Mouse (Mus musculus) splenic B cell, adult 2 months (primary cell): ENCODE measurements around the gene Syt7.
A peak's percentile ranks its signal among the peaks of the same experiment; 100 is the strongest.

ENCODE experiments used
- DNase-seq: peaks from one replicate; pipeline ENCODE4 v3.0.0-alpha.2; 2011; ENCODE audit warnings: low read depth, low spot score
- H3K27me3 ChIP-seq: 2 replicates; pipeline ENCODE4 v1.6.1; 2012; ENCODE audit warnings: mild to moderate bottlenecking, low read length, moderate library complexity, mixed read lengths; ENCODE audit not compliant: control insufficient read depth, poor library complexity, insufficient read depth, severe bottlenecking
- H3K36me3 ChIP-seq: 2 replicates; pipeline ENCODE4 v1.6.1; 2012; ENCODE audit warnings: mild to moderate bottlenecking, low read length, moderate library complexity, mixed read lengths; ENCODE audit not compliant: control insufficient read depth, poor library complexity, insufficient read depth, severe bottlenecking

The Syt7 gene

DNA sequence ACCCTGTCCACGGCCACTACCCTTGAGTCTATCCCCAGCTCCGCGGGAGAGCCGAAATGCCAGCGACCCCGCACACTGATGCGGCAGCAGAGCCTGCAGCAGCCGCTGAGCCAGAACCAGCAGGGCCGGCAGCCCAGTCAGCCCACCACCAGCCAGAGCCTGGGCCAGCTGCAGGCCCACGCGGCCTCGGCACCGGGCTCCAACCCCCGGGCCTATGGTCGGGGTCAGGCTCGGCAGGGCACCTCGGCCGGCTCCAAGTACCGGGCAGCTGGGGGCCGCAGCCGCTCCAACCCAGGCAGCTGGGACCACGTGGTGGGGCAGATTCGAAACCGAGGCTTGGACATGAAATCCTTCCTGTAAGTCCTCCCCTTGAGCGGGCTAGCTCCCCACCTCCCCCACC is 37.4 kb downstream of the Syt7 start:
- no peaks in the 10 kb centered on the region for H3K36me3 ChIP-seq
- H3K27me3 ChIP-seq, result no peaks in the 10 kb centered on the region
- no peak for DNase-seq

- DNase-seq, result no peak
- no peaks in the 10 kb centered on the region for H3K36me3 ChIP-seq
Observed at GRCm38 (mm10) chr19:10426793-10427192, 37.9 kb downstream of the Syt7 start.

DNA sequence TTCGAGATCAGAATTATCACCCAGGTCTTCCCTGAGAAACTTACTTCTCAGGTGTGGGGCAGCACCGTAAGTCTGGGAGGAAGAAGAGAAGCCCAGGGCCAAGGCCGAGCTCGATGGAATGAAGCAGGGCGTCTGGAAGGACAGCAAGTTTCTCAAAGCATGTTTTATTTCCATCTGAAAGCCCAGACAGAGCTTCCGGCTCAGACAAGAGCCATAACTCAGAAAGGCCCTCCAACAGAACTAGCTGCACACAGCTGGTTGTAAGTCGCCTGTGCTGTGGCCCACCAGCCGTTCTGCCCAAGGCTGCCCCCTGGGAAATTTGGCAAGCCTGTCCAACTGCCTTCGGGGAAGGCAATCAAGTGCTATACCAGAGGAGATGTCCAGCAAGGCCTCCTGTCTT is 38.5 kb downstream of the Syt7 start:
- no peak for DNase-seq
- Histone ChIP-seq H3K27me3 (no peaks in the 10 kb centered on the region), H3K36me3 (no peaks in the 10 kb centered on the region)

More at GRCm38 (mm10) chr19:10426793-10427192, 37.9 kb downstream of the Syt7 start:
- H3K27me3 ChIP-seq, result no peaks in the 10 kb centered on the region

- H3K27me3 ChIP-seq, result no peaks in the 10 kb centered on the region
- H3K36me3 ChIP-seq, result no peaks in the 10 kb centered on the region
- no peak for DNase-seq
Observed at GRCm38 (mm10) chr19:10429371-10429770, 40.5 kb downstream of the Syt7 start.

DNA sequence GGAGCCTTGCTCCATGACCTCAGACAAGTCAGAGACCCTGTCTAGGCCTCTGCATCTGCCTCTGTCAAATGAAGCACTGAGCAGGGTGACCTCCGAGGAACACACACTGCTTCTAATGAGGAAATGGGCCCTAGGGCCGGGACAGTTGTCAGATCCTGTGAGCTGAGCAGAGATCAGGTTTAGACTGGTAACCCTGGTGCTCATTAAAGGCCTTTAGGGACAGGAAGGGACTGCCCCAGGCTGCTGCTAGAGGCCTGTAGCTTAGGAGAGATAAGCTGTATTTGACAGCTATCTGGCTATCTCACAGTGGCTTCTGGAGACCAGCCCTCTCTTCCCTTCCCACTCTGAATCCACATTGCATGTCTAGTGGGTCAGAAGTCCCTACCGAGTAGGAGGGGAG is 42.5 kb downstream of the Syt7 start:
- Histone ChIP-seq H3K27me3 (no peaks in the 10 kb centered on the region), H3K36me3 (no peaks in the 10 kb centered on the region)
- DNase-seq, result no peak

DNA sequence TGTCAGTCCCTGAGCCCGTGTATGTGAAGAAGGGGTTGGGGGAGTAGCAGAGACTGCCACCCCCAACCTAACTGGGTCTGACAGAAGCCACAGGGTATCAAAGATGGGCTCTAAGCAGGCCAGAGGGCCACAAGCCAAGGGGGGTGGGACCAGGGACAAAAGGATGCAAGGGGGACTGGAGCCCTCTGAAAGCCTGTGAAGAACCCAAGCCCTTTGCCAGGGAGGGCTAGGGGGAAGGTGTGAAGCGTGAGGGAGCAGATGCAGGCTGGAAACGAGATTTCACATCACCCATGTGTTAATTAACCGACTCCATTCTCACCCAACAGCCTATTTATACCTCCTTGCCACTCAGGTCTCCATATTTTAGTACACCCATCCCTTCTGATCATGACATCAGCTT is 43.0 kb downstream of the Syt7 start:
- Histone ChIP-seq H3K27me3 (no peaks in the 10 kb centered on the region), H3K36me3 (no peaks in the 10 kb centered on the region)
- no peak for DNase-seq

DNA sequence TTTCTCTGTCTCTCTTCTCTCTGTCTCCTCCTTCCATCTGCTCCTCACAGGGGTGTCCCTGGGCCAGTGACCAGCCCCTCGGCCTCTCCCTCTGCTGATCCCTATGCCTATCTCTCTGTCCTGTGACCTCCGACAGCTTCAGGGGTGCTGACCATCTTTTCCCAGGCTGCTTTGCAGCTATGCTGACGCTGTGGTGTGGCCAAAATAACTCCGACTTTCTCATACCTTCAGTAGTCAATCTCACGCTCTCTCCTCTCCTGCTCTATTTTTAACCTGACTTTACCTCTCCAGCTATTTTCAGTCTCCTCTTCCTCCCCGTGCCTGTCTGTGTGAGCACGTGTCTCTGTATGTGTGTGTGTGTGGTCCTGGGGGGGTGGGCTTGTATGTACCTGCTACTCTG is 44.3 kb downstream of the Syt7 start:
- no peak for DNase-seq
- Histone ChIP-seq H3K36me3 (no peaks in the 10 kb centered on the region), H3K27me3 (no peaks in the 10 kb centered on the region)

- no peak for DNase-seq
- no peaks in the 10 kb centered on the region for H3K36me3 ChIP-seq
- no peaks in the 10 kb centered on the region for H3K27me3 ChIP-seq
Observed at GRCm38 (mm10) chr19:10433879-10434540, 45.1 kb downstream of the Syt7 start.

DNA sequence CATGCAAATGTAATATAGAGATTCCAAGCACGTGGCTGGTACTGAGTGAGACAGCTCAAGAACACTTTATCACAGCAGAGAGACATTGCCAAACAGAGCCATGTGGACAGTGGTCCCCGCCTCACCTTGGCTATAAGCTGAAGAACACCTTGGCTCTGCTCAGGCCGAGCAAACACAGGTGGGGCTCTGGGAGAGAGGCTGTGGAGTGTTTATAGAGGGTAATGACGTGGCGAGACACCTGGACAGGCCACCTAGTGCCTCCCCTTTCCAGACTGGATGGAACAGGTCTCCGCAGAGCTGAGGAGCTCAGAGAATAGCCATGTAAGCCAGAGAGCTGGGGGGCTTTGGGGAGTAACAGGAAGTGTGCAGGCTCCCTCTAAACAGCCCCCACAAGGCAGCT is 46.0 kb downstream of the Syt7 start:
- H3K27me3 ChIP-seq, result no peaks in the 10 kb centered on the region
- no peak for DNase-seq
- no peaks in the 10 kb centered on the region for H3K36me3 ChIP-seq

DNA sequence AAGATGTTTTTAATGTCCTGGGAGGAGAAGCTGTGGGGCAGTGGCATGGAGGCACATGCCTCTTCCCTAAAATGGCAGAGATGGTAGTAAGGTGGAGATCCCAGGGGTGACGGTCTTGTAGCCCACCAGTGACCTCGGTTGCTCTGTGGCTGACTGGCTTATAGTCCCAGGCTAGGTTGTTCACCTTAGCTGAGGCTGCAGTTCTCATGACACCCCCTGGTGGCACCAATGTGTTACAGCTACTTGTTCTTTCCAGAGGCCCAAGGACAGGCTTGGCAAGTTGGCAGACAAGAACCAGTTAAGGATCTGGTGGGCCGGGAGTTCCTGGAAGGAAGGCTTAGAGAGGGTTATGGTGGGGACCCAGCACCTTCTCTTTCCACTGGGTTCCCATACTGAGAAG is 47.0 kb downstream of the Syt7 start:
- H3K27me3 ChIP-seq, result no peaks in the 10 kb centered on the region
- H3K36me3 ChIP-seq, result no peaks in the 10 kb centered on the region
- peak; percentile 72 for DNase-seq

DNA sequence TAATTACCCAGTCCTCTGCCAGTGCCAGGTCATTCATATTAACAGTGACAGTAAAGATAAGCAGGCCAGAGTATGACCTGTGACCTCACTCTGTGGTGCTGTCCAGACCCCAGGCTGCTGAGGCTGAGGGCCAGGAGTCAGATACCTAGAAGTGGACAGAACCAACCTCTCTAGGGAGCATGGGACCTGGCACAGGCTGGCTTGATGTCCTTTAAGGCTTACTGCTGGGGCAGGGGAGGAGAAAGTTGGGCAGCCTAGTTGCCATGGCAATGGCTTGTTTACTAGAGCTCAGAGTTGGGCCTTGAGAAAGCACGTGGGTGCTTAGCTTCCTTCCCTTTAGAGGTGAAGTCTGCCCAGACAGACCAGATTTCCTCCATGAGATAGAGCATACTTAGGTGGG is 47.8 kb downstream of the Syt7 start:
- Histone ChIP-seq H3K27me3 (no peaks in the 10 kb centered on the region), H3K36me3 (no peaks in the 10 kb centered on the region)
- DNase-seq, result no peak

GRCm38 (mm10) chr19:10437521-10437920 is 48.6 kb downstream of the Syt7 start:
- DNase-seq, result no peak
- H3K36me3 ChIP-seq, result no peaks in the 10 kb centered on the region
- H3K27me3 ChIP-seq, result no peaks in the 10 kb centered on the region

GRCm38 (mm10) chr19:10444685-10445369 is 55.9 kb downstream of the Syt7 start:
- Histone ChIP-seq H3K36me3 (no peaks in the 10 kb centered on the region), H3K27me3 (no peaks in the 10 kb centered on the region)
- no peak for DNase-seq

DNA sequence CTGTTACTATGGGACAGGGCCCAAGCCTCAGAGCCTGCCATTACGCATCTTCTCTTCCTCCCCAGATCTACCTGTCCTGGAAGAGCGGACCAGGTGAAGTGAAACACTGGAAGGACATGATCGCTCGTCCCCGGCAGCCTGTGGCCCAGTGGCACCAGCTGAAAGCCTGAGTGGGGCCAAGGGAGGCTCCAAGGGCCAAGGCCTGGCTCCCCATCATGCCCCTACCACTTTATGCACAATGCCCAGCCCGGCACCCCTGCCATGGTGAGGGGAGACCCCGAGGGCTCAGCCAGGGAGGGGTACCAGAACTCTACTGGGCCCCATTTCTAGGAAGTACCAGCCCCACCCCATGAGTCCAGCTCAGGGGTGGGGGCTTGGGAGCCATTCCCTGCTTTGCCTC is 59.4 kb downstream of the Syt7 start:
- Histone ChIP-seq H3K36me3 (no peaks in the 10 kb centered on the region), H3K27me3 (no peaks in the 10 kb centered on the region)
- no peak for DNase-seq

DNA sequence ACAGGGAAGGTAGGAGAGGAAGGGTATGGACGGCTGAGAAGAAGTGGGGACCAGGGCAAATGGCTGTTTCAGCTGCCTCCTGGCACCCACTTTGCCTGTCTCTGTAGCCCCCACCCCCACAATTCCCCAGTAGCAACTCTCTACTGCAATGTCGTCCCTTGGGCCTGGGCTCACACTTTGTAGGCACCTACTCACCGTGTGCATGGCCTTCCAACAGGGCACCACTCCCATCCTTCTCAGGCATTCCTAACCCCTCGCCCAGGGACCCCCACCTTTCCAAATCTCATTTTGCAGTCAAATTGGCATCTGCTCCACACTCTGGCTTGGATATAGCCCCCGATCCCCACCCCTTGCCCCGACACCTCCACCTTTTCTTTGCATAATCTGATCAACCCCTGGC is 60.3 kb downstream of the Syt7 start:
- no peak for DNase-seq
- no peaks in the 10 kb centered on the region for H3K36me3 ChIP-seq
- no peaks in the 10 kb centered on the region for H3K27me3 ChIP-seq

DNA sequence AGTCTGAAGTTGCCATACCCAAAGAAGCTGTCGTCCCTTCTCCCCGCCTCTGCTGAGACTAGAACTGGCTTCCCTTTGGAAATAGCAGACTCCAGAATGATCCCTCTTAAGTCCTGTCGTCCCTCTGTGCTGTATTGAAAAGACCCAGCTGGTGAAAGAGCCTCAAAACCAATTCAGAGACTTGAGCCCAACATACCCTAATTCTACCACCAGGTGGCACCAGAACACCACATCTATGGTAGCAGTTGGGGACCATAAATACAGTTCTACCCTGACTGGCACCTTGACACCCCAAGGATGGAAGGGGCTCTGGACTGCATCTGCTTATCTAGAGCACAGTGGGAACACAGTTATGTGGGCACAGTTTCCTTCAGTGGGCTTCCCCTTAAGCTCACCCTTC is 60.8 kb downstream of the Syt7 start:
- DNase-seq, result peak; percentile 82
- Histone ChIP-seq H3K27me3 (no peaks in the 10 kb centered on the region), H3K36me3 (no peaks in the 10 kb centered on the region)
